Mouse (Mus musculus): ENCODE results near the gene Gpcpd1.

Gpcpd1 gene

DNA sequence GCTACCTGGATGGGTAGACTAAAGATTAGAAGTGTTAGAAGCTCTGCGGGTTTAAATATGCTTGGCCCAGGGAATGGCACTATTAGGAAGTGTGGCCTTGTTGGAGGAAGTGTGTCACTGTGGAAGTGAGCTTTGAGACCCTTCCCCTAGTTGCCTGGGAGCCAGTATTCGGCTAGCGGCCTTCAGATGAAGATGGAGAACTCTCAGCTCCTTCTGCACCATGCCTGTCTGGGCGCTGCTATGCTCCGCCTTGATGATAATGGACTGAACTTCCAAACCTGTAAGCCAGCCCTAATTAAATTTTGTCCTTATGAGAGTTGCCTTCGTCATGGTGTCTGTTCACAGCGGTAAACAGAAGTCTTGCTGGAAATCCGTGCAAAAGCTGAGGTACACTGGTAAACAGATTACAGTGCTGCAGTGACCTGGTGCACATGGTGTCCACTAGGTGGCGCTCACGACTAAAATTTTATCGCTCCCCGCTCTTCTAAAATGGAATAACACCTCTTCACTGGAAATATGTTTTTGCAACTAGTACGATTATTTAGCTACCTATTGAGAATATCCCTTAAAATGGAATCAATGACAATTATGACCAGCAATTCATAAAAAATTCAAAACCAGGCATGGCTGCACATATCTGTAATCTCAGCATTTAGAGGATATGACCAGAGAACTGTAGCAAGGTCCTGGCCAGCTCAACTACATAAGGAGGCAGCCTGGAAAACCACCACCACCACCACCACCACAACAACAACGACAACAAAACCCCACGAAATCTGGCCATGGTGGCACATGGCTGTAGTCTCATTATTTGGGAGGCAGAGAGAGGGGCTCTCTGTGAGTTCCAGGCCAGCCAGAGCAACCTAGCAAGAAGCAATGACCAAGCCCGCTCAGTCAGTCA lies 71.1 kb downstream of the Gpcpd1 start:
- peak; percentile 81 for DNase-seq

DNA sequence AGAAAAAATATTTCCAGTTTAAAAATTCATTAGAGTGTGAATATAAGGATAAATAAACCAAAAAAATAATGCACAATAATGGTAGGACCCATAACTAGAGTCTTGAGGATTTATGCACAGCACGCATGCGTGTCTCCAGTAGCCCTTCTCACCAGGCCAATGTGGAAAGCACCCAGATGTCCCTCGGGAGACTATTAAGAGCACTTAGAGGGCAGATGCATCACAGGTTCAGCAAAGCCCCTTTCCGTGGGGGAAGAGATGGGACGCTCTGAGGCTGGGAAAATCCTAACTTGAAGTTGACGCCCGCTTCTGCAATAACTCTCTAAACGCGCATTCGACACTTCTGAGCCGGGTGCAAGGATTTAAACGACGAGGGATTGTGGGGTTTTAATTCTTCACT lies 71.9 kb downstream of the Gpcpd1 start:
- DNase-seq = no peak

DNA sequence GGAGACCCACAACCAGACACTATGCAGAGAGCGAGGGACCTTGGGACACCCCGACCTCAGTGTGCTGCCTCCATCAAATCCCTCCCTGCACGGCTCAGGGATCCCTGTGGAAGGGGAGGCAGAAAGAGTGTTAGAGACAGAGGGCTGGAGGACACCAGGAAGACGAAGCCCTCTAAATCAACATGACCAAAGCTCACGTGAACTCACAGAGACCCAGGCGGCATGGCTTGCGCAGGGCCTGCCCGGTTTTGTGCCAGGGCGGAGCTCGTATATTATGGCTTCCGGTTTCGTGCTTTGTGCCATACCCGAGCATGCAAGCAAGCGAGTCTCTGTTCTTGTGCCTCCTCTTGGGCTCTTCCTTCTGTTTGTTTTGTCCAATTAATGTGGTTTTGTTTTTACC lies 72.5 kb downstream of the Gpcpd1 start:
- DNase-seq = no peak

DNA sequence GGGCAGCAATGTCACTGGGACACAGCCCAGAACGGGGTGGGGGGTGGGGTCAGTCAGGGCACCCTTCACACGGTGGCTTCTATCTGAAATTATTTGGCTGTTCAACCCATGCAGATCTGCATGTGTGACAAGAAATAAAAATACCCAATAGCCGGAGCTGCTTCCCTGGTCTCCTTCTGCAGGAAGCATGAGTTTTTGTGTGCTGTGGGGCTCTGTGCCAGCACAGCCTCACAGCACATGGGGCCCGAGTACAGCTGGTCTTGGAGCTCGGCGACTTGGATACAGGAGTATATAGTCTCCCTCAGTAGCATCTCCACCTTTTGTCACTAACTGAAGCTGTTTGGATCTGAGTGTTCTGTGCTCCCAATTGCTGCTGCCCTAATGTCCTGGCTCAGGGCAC lies 73.2 kb downstream of the Gpcpd1 start:
- DNase-seq = peak; percentile 68

DNA sequence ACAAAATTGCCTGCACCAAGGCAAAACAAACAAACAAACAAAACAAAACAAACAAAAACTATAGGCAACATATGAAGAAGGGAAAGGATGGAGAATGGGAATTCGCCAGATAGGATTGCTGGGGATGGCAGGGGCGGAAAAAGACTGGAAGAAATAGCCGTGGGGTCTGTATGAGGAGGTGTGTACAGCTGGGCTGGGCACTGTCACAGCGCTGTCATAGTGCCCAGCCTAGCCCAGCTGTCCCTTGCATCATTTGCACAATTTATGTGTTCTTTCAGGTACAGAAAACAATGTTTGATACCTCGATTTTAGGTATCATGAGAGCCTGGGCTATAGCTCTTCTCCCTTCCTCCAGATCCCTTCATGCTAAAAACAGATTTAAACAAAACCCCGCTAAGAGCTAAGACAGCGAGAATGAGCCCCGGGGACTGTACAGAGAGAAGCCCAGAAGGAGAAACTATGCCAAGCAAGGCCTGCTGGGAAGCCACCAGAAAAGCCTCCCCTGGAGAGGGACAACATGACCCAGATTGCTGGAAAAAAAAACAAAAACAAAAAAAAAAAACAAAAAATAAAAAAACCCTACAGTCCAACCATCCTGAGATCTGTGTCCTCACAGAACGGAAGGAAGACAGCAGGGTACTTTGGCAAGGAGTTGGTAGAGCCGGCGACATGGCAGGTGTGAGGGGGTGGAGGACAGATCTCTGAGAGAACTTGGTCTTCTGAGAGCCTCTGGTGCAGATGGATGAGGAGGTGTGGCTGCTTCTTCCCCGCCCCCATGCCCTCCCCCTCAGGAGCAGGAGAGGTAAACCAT lies 74.0 kb downstream of the Gpcpd1 start:
- DNase-seq = peak; percentile 80

DNA sequence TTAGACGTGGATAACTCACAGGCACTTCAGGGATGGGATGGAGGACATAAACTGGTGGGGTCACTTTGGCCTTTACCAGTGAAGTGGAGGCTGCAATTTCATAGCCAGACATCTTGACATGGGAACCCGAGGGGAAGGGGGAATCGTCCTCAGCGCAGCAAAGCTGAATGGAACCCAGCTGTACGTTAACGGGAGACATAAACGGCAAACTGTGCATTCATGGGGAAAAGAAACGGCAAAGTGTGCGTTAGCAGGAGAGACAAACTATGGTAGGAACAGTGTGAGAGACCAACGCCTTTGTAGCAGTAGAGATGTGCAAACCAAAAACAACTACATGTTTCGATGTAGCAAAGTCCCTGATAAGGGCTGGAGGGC lies 74.6 kb downstream of the Gpcpd1 start:
- no peak for DNase-seq

DNA sequence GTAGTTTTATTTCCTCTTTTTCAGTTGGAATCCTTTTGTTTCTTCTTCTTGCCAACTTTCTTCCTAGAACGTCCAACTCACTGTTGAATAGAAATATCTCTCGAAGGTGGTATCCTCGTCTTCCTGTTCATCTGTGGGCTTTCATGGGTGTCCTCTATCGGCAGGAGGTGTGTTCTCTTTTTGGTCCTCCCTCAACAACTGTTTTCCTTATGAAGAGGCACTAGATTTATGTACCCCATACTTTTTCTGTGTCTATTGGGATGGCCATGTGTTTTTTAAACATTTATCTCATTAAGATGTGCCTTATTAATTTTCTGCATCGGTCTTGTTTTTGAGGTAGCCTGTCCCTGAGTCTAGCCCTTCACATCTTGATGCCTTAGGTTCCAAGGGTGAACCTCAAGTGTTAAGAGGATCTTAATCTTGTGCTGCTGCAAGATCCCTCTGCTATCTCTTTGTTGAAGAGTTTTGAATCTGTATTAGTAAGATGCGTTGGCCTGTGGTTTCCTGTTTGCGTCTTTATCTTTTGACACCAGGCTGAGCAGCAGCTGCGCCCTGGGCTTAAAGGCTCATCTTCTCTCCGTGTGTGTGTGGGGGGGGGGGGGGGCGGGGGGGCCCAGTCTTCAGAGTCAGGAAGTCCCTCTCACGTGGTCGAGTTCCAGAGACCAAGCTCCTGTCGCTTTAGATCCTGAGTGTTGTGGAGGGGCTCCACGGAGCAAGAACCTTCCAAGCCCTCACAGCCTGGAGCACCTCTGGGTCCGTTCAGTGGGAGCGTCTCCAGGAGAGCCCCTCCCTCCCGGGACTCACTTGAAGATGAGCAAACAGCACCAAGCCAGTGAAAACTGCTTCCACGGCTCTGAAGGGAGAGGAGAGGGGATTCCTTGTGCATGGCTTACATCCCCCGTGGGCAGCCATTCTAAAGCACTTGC lies 75.2 kb downstream of the Gpcpd1 start:
- no peak for DNase-seq

DNA sequence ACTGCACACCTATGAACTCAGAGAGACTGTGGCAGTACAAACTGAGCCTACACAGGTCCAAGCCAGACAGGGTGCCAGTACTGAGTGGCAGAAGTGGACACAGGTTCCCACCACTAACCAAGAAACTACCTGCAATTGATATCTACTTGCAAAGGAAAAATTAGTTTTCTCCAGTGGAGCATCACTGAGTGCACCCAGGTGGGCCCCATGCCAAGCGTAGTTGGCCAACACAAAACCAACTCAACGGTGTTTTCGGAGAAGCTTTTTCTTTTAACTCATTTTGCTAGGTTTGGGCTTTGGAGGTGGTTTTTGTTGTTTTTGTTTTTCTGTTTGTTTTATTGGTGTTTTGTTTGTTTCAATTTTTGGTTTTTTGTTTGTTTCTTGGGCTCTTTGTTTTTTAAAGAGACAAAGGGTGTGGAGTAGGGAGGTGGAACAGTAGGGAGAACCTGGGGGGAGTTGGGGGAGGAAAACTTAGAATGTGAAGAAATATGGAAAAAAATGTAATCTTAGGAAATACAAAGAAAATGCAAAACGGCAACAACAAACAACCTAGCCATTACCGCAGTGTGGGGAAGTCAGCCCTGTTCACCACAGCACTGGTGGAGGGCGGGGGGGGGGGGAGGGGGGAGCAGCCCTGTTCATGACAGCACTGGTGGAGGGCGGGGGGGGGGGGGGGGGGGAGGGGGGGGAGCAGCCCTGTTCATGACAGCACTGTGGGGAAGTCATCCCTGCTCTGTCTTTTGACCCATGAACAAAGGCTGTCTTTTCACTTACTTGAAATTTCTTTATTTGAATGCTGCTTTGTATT lies 76.3 kb downstream of the Gpcpd1 start:
- DNase-seq = no peak

DNA sequence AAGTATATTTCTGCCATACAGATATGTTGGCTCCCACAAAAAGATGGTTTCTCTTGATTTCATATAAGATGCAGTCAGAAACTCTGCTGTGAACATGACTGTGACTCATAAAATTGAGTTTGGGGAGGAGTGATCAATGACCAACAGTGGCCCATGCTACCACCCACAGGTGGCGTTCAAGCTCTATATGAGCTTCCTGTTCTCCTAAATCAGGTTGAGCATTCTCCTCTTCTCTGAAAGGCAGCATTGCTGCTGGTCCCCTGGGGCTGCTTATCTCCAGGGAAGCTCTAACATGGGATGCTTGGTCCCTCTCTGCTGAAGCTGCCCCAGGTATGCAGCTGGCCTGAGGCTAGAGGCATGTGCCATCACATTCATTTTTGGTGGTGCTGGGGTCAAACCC lies 77.8 kb downstream of the Gpcpd1 start:
- no peak for DNase-seq

DNA sequence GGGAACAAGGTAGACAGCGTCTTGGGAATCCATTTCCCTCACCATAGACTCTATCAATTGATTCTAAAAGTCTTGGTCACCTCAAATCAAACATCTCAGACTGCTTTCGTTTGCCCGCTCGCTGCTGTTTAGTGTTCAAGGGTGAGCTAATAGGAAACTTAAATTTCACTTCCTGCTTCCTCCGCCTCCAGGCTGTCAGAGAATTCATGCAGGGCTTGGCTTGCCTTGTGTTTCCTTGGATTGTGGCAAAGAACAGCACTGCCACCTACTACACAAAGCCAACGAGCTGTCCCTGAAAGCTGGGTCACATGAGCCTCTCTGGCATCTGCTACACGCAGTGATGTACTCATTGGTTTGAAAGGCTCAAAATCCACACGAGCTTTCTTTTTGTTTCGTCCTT lies 78.3 kb downstream of the Gpcpd1 start:
- DNase-seq = peak; percentile 64

DNA sequence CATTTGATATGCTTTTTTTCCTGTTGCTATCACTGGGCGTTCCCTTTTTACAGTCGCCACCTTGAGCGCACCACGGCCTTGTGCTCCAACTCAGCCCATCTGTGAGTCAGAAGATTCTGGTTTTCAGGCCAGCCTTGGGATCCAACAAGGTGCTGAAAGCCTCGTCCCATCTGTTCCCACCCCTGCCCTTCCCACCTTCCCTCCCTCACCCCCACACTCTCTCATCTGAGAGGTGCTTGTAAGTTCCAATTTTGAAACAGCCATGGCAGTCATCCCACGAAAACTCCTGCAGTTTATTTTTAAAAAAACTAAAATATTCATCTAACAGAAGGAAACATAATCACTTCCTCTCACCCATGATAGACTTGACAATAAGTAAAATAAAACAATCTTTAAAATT lies 80.0 kb downstream of the Gpcpd1 start:
- DNase-seq = peak; percentile 38

DNA sequence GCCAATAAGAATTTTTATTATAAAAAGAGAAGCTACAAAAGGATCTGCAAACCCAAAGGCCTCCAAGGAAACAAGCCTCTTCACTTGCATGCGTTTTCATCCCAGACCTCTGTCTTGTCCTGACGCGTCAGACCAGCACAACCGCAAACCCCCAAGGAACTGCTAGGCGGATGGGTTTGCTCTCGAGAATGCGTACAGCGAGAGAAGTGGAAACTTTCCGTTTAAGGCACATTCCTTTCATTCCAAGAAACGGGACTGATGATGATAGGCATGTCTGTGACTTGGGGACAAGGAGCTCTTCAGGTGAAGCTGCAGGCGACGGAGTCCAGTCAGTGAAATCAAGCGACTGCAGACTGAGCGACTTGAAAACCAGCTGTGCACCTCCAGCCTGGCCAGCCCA lies 80.4 kb downstream of the Gpcpd1 start:
- DNase-seq = no peak

DNA sequence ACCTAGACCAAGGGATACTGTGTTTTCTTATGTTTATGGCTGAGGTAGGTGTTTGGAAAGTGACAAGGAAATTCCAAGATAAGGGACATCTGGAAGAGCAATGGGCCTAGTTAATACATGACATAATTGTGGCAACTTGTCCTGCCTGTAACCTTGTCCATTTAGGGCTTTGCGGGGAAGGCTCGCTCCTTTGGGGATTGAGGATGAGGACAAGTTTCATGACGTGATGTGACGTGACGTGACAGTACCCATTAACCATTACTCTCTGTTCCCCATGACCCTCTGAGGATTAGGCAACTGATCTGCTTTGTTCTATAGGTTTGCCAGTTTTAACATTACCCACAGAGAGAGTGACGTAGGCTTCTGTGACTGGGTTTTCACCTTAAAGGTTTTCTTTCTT lies 81.7 kb downstream of the Gpcpd1 start:
- no peak for DNase-seq

DNA sequence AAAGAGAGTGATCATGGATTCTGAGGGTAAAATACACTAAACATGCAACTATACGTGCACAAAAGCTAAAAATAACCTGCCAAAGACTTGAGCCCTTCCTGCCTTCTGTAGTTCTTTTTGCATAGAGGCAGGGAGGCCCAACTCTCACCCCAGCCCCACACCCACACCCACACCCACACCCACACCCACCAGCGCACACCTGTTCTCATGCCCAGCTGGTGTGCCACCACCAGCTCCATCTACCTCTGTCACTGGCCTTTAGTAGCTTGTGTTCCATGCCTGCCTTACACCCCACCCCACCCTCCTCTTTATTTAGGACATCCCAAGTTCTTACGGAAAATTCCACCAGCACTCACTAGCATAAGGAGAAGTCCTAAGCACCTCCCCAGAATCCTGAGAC lies 89.2 kb downstream of the Gpcpd1 start:
- no peak for DNase-seq

DNA sequence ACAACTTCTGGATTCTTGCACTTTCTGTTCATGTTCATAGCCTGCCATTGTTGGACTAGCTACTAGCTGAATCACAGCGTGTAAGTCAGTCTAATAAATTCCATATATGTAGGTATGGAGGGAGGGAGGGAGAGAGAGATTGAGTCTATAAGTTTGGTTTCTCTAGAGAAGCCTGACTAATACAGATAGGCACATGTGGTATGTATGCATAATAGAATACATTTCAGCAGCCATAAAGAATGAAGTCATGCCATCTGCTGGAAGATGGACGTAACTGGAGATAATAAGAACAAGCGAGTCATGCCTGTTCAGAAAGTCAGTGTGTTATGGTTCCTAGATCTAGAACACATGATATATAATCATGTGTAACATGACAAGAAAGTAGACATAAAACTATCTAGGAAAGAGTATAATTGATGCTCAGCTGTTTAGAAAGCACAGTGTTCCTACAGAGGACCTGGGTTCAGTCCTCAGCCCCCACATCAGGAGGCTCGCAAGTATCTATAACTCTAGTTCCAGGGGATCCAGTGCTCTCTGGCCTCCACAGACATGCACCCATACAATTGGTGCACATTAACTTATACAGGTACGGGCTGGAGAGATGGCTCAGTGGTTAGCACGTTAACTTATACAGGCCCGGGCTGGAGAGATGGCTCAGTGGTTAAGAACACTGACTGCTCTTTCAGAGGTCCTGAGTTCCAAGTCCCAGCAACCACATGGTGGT lies 90.0 kb downstream of the Gpcpd1 start:
- no peak for DNase-seq

DNA sequence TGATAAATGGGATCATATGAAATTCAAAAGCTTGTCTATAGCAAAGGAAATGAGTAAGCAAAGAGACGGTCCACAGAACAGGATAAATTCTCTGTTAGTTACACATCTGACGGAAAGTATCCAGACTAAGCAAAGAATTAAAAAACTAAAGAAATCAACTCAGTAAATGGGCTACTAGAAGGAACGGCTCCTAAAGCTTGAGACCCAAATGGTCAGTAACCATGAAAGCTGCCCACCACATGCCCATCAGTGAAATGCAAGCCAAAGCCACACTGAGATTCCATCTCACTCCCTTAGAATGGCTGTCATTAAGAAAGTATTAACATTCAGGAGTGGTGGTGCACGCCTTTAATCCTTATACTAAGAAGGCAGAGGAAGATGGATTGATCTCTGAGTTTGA lies 94.3 kb downstream of the Gpcpd1 start:
- DNase-seq = no peak

DNA sequence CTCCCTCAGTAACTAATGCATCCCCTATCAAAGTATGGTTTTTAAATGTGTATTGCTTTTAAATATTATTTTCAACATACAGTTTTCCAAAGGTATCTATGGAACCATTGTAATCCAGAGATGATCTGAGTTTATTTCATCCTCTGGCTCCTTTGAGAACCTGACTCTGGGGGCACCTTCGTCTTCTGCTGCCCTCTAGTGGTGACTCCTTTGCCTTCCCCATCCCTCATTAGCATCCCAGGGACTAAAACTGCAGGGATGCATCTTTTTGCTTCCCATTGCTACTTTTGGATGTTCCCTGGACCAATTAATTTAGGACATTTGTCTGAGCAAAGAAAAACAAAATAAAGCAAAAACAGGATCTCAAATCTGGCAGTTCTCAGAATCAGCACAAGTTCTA lies 102.1 kb downstream of the Gpcpd1 start:
- DNase-seq = peak; percentile 61

DNA sequence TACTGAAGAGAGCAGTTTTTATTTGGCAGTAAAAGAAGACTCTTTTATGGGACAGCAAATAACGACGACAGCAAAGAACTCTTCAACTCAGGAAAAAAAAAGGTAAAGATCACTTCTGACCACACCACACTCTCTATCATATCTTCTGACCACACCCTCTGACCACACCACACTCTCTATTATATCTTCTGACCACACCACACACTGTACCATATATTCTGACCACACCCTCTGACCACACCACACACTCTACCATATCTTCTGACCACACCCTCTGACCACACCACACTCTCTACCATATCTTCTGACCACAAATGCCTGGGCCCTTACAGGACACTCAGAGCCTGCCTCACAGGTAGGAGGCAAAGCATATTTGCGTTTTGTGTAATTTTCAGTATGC lies 106.0 kb downstream of the Gpcpd1 start:
- no peak for DNase-seq

Measured in right cerebral cortex, adult 18-20 months (tissue).